Mouse (Mus musculus): Measurements from ENCODE around the gene Csf3. TPM values are rescaled to one million over a fixed set of nuclear protein-coding genes. Genes with fewer than 3 reads are reported as not detected.

The Csf3 gene
- total and polyA plus RNA-seq, 3 experiments, result 0.21 TPM; not detected in 2

GRCm38 (mm10) chr11:98738428-98738911, 37.4 kb downstream of the Csf3 start:
- no peak overlapping the region for H3K9ac ChIP-seq (ENCODE audit: insufficient read depth, low read depth)
- H3K9me3 ChIP-seq (replicated peaks; ENCODE audit: low read length), result peaks cover 11% of the 10 kb centered on the region
- H3K27ac ChIP-seq (ENCODE audit: insufficient read depth, low read depth), result no peak overlapping the region
- in situ Hi-C loops (cut with MboI; ENCODE audit: low pct_ligation_motif_present, low pct_unique_long_range_greater_than_20kb, low sequenced_read_pairs) (no loop called here), dilution Hi-C loops (cut with MboI; ENCODE audit: extremely low pct_ligation_motif_present, extremely low pct_unique_long_range_greater_than_20kb, low sequenced_read_pairs) (no loop called here)
- no peaks in the 10 kb centered on the region for H3K79me2 ChIP-seq (replicated peaks; ENCODE audit: control insufficient read depth, extremely low read depth, insufficient read depth, poor library complexity, severe bottlenecking)
- no peak for DNase-seq (ENCODE audit: extremely low read depth)
- peaks cover 65% of the 10 kb centered on the region for H3K27me3 ChIP-seq (replicated peaks)
- no peak overlapping the region for H3K4me2 ChIP-seq (ENCODE audit: insufficient read depth, low read depth, poor library complexity, severe bottlenecking)
- H3K4me1 ChIP-seq (ENCODE audit: control insufficient read depth in 1 of 2, insufficient read depth in 2 of 2), result peaks cover 6 to 7% of the 10 kb centered on the region in 2 experiments
- H3K36me3 ChIP-seq (replicated peaks in 1 of 2; ENCODE audit: control insufficient read depth in 1 of 2, insufficient read depth in 1 of 2, low read length in 1 of 2), result no peaks in the 10 kb centered on the region
- TF ChIP-seq PAX5 (IDR thresholded peaks at IDR 0.05; ENCODE audit: low read length) (no peak), JUN (IDR thresholded peaks at IDR 0.05; ENCODE audit: insufficient read depth, low read depth, low read length) (no peak), SMC3 (IDR thresholded peaks at IDR 0.05; ENCODE audit: low read depth, low read length) (no peak), KAT2A (IDR thresholded peaks at IDR 0.05; ENCODE audit: insufficient replicate concordance, low read length) (no peak), ELF1 (IDR thresholded peaks at IDR 0.05; ENCODE audit: low read depth, low read length) (no peak), EP300 (IDR thresholded peaks at IDR 0.05; ENCODE audit: low read length) (no peak), ETS1 (conservative IDR thresholded peaks at IDR 0.05; ENCODE audit: low read depth, low read length) (no peak), MAZ (IDR thresholded peaks at IDR 0.05; ENCODE audit: low read depth, low read length) (no peak), ZMIZ1 (IDR thresholded peaks at IDR 0.05; ENCODE audit: low read depth, low read length) (no peak)
- no peak overlapping the region for H3K4me3 ChIP-seq (replicated peaks in 1 of 3; ENCODE audit: low read depth in 2 of 3, low read length in 2 of 3, poor library complexity in 1 of 3)

DNA sequence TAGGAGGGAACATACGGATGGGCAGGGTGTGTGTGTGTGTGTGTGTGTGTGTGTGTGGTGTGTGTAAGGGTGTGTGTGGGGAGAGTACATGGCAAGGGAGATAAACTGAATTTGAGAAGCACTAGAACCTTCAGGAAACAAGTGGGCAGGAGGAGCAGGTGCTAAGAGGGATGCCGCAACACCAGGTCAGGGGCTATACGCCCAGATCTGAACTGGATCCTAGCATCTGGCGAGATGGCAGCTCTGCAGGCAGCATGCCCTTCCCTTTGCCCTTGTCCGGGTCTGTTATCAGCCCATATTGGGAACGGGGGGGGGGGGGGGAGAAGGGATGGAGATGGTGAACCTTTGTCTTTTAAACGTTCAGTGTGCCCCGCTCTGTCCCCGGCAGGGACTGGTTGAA, 37.9 kb downstream of the Csf3 start:
- H3K27me3 ChIP-seq (replicated peaks), result peaks cover 69% of the 10 kb centered on the region
- no peaks in the 10 kb centered on the region for H3K36me3 ChIP-seq (replicated peaks in 1 of 2; ENCODE audit: control insufficient read depth in 1 of 2, insufficient read depth in 1 of 2, low read length in 1 of 2)
- no peak overlapping the region for H3K27ac ChIP-seq (ENCODE audit: insufficient read depth, low read depth)
- in situ Hi-C loops (cut with MboI; ENCODE audit: low pct_ligation_motif_present, low pct_unique_long_range_greater_than_20kb, low sequenced_read_pairs), result no loop called here
- no peak overlapping the region for H3K4me3 ChIP-seq (replicated peaks in 1 of 3; ENCODE audit: low read depth in 2 of 3, low read length in 2 of 3, poor library complexity in 1 of 3)
- DNase-seq (ENCODE audit: extremely low read depth), result no peak
- H3K79me2 ChIP-seq (replicated peaks; ENCODE audit: control insufficient read depth, extremely low read depth, insufficient read depth, poor library complexity, severe bottlenecking), result no peaks in the 10 kb centered on the region
- H3K9ac ChIP-seq (ENCODE audit: insufficient read depth, low read depth), result no peak overlapping the region
- no peak overlapping the region for H3K4me2 ChIP-seq (ENCODE audit: insufficient read depth, low read depth, poor library complexity, severe bottlenecking)
- H3K4me1 ChIP-seq (ENCODE audit: control insufficient read depth in 1 of 2, insufficient read depth in 2 of 2), result peaks cover 6 to 7% of the 10 kb centered on the region in 2 experiments
- H3K9me3 ChIP-seq (replicated peaks; ENCODE audit: low read length), result peaks cover 11% of the 10 kb centered on the region
- no peak for TF ChIP-seq SIN3A (IDR thresholded peaks at IDR 0.05; ENCODE audit: low read length)
- TF ChIP-seq ZC3H11A (IDR thresholded peaks at IDR 0.05; ENCODE audit: low read depth, low read length), result no peak
- no peak for TF ChIP-seq MEF2A (IDR thresholded peaks at IDR 0.05; ENCODE audit: borderline replicate concordance, low read depth, low read length)
- no peak for TF ChIP-seq ELF1 (IDR thresholded peaks at IDR 0.05; ENCODE audit: low read depth, low read length)
- TF ChIP-seq MXI1 (IDR thresholded peaks at IDR 0.05; ENCODE audit: low read depth, low read length), result no peak
- TF ChIP-seq USF1 (IDR thresholded peaks at IDR 0.05; ENCODE audit: low read depth, low read length), result no peak
- TF ChIP-seq KAT2A (IDR thresholded peaks at IDR 0.05; ENCODE audit: insufficient replicate concordance, low read length), result no peak
- no peak for TF ChIP-seq NELFE (IDR thresholded peaks at IDR 0.05; ENCODE audit: low read depth, low read length)
- TF ChIP-seq UBTF (IDR thresholded peaks at IDR 0.05; ENCODE audit: low read depth, low read length), result no peak
- TF ChIP-seq JUN (IDR thresholded peaks at IDR 0.05; ENCODE audit: insufficient read depth, low read depth, low read length), result no peak
- TF ChIP-seq EP300 (IDR thresholded peaks at IDR 0.05; ENCODE audit: low read length), result no peak
- no peak for TF ChIP-seq USF2 (conservative IDR thresholded peaks at IDR 0.05; ENCODE audit: low read depth, low read length)
- TF ChIP-seq IRF4 (IDR thresholded peaks at IDR 0.05; ENCODE audit: low read depth, low read length), result no peak
- TF ChIP-seq HCFC1 (IDR thresholded peaks at IDR 0.05; ENCODE audit: low read depth, low read length), result no peak
- TF ChIP-seq CHD2 (IDR thresholded peaks at IDR 0.05; ENCODE audit: low read length), result no peak
- dilution Hi-C loops (cut with MboI; ENCODE audit: extremely low pct_ligation_motif_present, extremely low pct_unique_long_range_greater_than_20kb, low sequenced_read_pairs), result no loop called here
